Mouse (Mus musculus): ENCODE measurements at regions not wholly inside any gene's neighbourhood (a gene's known extent, or its start where the extent isn't known, plus 50 kb on each side); places are given as distances from the start of the nearest gene placed in this dataset.
"Not testable (repeated sequence)": the region's sequence is repeated elsewhere in the genome, so short reads cannot be mapped to it uniquely, and the experiment has no call there.

- no peaks in the 10 kb centered on the region for H3K9me3 ChIP-seq (replicated peaks; ENCODE audit: control insufficient read depth, low read length)
- no peaks in the 10 kb centered on the region for H3K4me1 ChIP-seq (ENCODE audit: control insufficient read depth, insufficient read depth, low read length)
- 76% methylated on average over 2 of the region's 2 CpGs for WGBS
- DNase-seq (ENCODE audit: low spot score) (no peak), ATAC-seq (no peak)
- no peak overlapping the region for H3K9ac ChIP-seq (ENCODE audit: low read length)
- no peak overlapping the region for H3K4me3 ChIP-seq (ENCODE audit: low read depth, low read length)
- H3K36me3 ChIP-seq (ENCODE audit: control insufficient read depth, insufficient read depth, low read length) = no peaks in the 10 kb centered on the region
- H3K4me2 ChIP-seq (ENCODE audit: low read length) = no peak overlapping the region
- no peak overlapping the region for H3K27ac ChIP-seq (ENCODE audit: low read depth, low read length)
- H3K27me3 ChIP-seq (replicated peaks; ENCODE audit: control insufficient read depth, insufficient read depth, low read length) = no peaks in the 10 kb centered on the region
Measured at GRCm38 (mm10) chr8:37099727-37100126, 106.3 kb downstream of the AI429214 start.

DNA sequence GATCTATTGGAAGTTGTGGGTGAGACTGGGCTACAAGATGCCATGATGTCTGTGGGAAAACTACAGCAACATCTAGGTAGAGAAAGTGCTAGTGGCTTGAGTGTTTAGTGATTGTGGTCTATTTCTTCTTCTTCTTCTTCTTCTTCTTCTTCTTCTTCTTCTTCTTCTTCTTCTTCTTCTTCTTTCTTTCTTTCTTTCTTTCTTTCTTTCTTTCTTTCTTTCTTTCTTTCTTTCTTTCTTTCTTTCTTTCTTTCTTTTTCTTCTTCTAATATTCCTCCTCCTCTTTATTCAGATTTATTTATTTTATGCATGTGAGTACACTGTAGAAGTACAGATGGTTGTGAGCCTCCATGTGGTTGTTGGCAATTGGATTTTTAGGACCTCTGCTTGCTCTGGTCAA is 119.0 kb downstream of the AI429214 start:
- H3K27ac ChIP-seq (ENCODE audit: low read depth, low read length); H3K4me3 ChIP-seq (ENCODE audit: low read depth, low read length); H3K27me3 ChIP-seq (replicated peaks; ENCODE audit: control insufficient read depth, insufficient read depth, low read length); H3K4me2 ChIP-seq (ENCODE audit: low read length); DNase-seq (ENCODE audit: low spot score); ATAC-seq; H3K4me1 ChIP-seq (ENCODE audit: control insufficient read depth, insufficient read depth, low read length); H3K9ac ChIP-seq (ENCODE audit: low read length); H3K36me3 ChIP-seq (ENCODE audit: control insufficient read depth, insufficient read depth, low read length); H3K9me3 ChIP-seq (replicated peaks; ENCODE audit: control insufficient read depth, low read length): not testable (repeated sequence)

GRCm38 (mm10) chr8:37125834-37126233 is 132.4 kb downstream of the AI429214 start:
- no peak for DNase-seq (ENCODE audit: low spot score)
- Histone ChIP-seq H3K9ac (ENCODE audit: low read length) (no peak overlapping the region), H3K4me2 (ENCODE audit: low read length) (no peak overlapping the region), H3K4me3 (ENCODE audit: low read depth, low read length) (no peak overlapping the region), H3K27ac (ENCODE audit: low read depth, low read length) (no peak overlapping the region), H3K4me1 (ENCODE audit: control insufficient read depth, insufficient read depth, low read length) (no peaks in the 10 kb centered on the region), H3K27me3 (replicated peaks; ENCODE audit: control insufficient read depth, insufficient read depth, low read length) (no peaks in the 10 kb centered on the region), H3K36me3 (ENCODE audit: control insufficient read depth, insufficient read depth, low read length) (no peaks in the 10 kb centered on the region), H3K9me3 (replicated peaks; ENCODE audit: control insufficient read depth, low read length) (no peaks in the 10 kb centered on the region)
- ATAC-seq = no peak

- no peak for ATAC-seq
- H3K27me3 ChIP-seq (replicated peaks; ENCODE audit: control insufficient read depth, insufficient read depth, low read length) = no peaks in the 10 kb centered on the region
Measured at GRCm38 (mm10) chr8:37129670-37130069, 136.3 kb downstream of the AI429214 start.

GRCm38 (mm10) chr8:37131988-37132387 is 138.6 kb downstream of the AI429214 start:
- Histone ChIP-seq H3K27ac (ENCODE audit: low read depth, low read length) (no peak overlapping the region), H3K9me3 (replicated peaks; ENCODE audit: control insufficient read depth, low read length) (no peaks in the 10 kb centered on the region), H3K4me1 (ENCODE audit: control insufficient read depth, insufficient read depth, low read length) (no peaks in the 10 kb centered on the region), H3K9ac (ENCODE audit: low read length) (no peak overlapping the region), H3K4me3 (ENCODE audit: low read depth, low read length) (no peak overlapping the region), H3K27me3 (replicated peaks; ENCODE audit: control insufficient read depth, insufficient read depth, low read length) (no peaks in the 10 kb centered on the region), H3K36me3 (ENCODE audit: control insufficient read depth, insufficient read depth, low read length) (no peaks in the 10 kb centered on the region), H3K4me2 (ENCODE audit: low read length) (no peak overlapping the region)
- 17% methylated on average over 4 of the region's 4 CpGs for WGBS
- peak; percentile 42; the same call in 1 of the 2 replicates for ATAC-seq
- DNase-seq (ENCODE audit: low spot score) = peak; percentile 72

More at GRCm38 (mm10) chr8:37129670-37130069, 136.3 kb downstream of the AI429214 start:
- DNase-seq (ENCODE audit: low spot score) = no peak
- H3K9me3 ChIP-seq (replicated peaks; ENCODE audit: control insufficient read depth, low read length) = no peaks in the 10 kb centered on the region
- H3K4me2 ChIP-seq (ENCODE audit: low read length) = no peak overlapping the region
- no peak overlapping the region for H3K9ac ChIP-seq (ENCODE audit: low read length)
- no peaks in the 10 kb centered on the region for H3K4me1 ChIP-seq (ENCODE audit: control insufficient read depth, insufficient read depth, low read length)
- 97% methylated on average over 1 of the region's 1 CpGs for WGBS
- no peak overlapping the region for H3K27ac ChIP-seq (ENCODE audit: low read depth, low read length)
- no peaks in the 10 kb centered on the region for H3K36me3 ChIP-seq (ENCODE audit: control insufficient read depth, insufficient read depth, low read length)
- no peak overlapping the region for H3K4me3 ChIP-seq (ENCODE audit: low read depth, low read length)

DNA sequence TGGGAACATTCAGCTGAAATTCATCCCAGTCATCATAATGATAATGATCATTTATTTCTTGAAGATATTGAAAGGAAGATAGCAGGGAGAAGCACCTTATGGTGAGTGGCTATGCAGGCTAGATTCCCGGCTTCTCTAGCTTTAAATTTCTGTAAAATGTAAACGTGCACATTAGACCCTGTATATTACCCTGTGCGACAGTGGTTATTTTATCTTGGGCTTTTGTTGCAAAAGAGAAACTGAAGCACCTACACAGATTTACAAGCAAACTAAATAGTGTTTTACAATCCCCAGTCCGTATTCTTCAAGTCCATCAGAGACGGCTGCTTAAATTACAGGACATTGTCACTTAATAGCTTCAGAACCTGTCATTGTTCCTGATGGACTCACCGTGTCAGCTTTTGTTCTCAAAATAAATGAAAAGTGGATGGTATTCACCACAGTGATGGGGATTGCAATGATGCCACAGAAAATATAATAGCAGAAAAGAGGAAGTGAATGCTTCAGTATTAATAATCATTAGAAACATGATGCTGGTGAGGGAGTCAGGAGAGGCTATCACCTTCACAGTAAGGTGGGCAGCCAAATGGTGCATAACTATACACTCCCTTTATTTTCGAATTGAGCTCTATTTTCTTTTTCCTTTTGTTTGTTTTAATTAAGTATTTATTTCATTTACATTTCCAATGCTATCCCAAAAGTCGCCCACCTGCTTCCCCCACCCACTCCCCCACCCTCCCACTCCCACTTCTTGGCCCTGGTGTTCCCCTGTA is 141.0 kb downstream of the AI429214 start:
- ATAC-seq = no peak
- Histone ChIP-seq H3K36me3 (ENCODE audit: control insufficient read depth, insufficient read depth, low read length) (no peaks in the 10 kb centered on the region), H3K4me3 (ENCODE audit: low read depth, low read length) (no peak overlapping the region)

GRCm38 (mm10) chr8:37150286-37150685 is 156.9 kb downstream of the AI429214 start:
- WGBS = 75% methylated on average over 1 of the region's 1 CpGs
- H3K9ac ChIP-seq (ENCODE audit: low read length) = no peak overlapping the region
- H3K36me3 ChIP-seq (ENCODE audit: control insufficient read depth, insufficient read depth, low read length) = no peaks in the 10 kb centered on the region
- DNase-seq (ENCODE audit: low spot score) = no peak
- H3K4me1 ChIP-seq (ENCODE audit: control insufficient read depth, insufficient read depth, low read length) = no peaks in the 10 kb centered on the region
- H3K4me2 ChIP-seq (ENCODE audit: low read length) = no peak overlapping the region
- H3K27me3 ChIP-seq (replicated peaks; ENCODE audit: control insufficient read depth, insufficient read depth, low read length) = no peaks in the 10 kb centered on the region
- no peak overlapping the region for H3K27ac ChIP-seq (ENCODE audit: low read depth, low read length)
- no peaks in the 10 kb centered on the region for H3K9me3 ChIP-seq (replicated peaks; ENCODE audit: control insufficient read depth, low read length)
- ATAC-seq = no peak
- no peak overlapping the region for H3K4me3 ChIP-seq (ENCODE audit: low read depth, low read length)

More for the DNA sequence above, 141.0 kb downstream of the AI429214 start:
- no peak overlapping the region for H3K4me2 ChIP-seq (ENCODE audit: low read length)
- WGBS = 73% methylated on average over 8 of the region's 8 CpGs
- no peaks in the 10 kb centered on the region for H3K9me3 ChIP-seq (replicated peaks; ENCODE audit: control insufficient read depth, low read length)
- no peak overlapping the region for H3K27ac ChIP-seq (ENCODE audit: low read depth, low read length)
- H3K9ac ChIP-seq (ENCODE audit: low read length) = no peak overlapping the region
- no peaks in the 10 kb centered on the region for H3K27me3 ChIP-seq (replicated peaks; ENCODE audit: control insufficient read depth, insufficient read depth, low read length)
- H3K4me1 ChIP-seq (ENCODE audit: control insufficient read depth, insufficient read depth, low read length) = no peaks in the 10 kb centered on the region
- DNase-seq (ENCODE audit: low spot score) = no peak

GRCm38 (mm10) chr8:37154361-37154760 is 161.0 kb downstream of the AI429214 start:
- H3K27ac ChIP-seq (ENCODE audit: low read depth, low read length) = no peak overlapping the region
- DNase-seq (ENCODE audit: low spot score) = no peak
- no peak overlapping the region for H3K4me3 ChIP-seq (ENCODE audit: low read depth, low read length)
- no peaks in the 10 kb centered on the region for H3K4me1 ChIP-seq (ENCODE audit: control insufficient read depth, insufficient read depth, low read length)
- H3K9ac ChIP-seq (ENCODE audit: low read length) = no peak overlapping the region
- H3K4me2 ChIP-seq (ENCODE audit: low read length) = no peak overlapping the region
- ATAC-seq = no peak
- H3K9me3 ChIP-seq (replicated peaks; ENCODE audit: control insufficient read depth, low read length) = no peaks in the 10 kb centered on the region
- no peaks in the 10 kb centered on the region for H3K27me3 ChIP-seq (replicated peaks; ENCODE audit: control insufficient read depth, insufficient read depth, low read length)
- H3K36me3 ChIP-seq (ENCODE audit: control insufficient read depth, insufficient read depth, low read length) = no peaks in the 10 kb centered on the region
- 85% methylated on average over 7 of the region's 7 CpGs for WGBS

DNA sequence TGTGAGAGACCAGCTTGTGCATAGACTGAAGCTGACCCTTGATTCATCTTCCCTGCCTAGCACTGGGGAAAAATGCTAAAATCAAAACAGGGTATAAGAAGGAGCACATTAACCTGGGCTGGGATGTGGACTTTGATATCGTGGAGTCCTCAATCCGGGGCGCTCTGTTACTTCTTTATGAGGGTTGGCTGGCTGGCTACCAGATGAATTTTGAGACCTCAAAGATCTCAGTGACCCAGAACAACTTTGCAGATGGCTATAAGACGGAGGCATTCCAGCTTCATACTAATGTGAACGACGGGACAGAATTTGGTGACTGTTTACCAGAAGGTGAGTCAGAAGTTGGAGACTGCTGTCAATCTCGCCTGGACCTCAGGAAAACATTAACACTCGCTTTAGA is 161.5 kb downstream of the AI429214 start:
- ATAC-seq = no peak

More for the DNA sequence above, 161.5 kb downstream of the AI429214 start:
- Histone ChIP-seq H3K4me2 (ENCODE audit: low read length) (no peak overlapping the region), H3K9ac (ENCODE audit: low read length) (no peak overlapping the region), H3K36me3 (ENCODE audit: control insufficient read depth, insufficient read depth, low read length) (no peaks in the 10 kb centered on the region), H3K27ac (ENCODE audit: low read depth, low read length) (no peak overlapping the region), H3K4me1 (ENCODE audit: control insufficient read depth, insufficient read depth, low read length) (no peaks in the 10 kb centered on the region), H3K4me3 (ENCODE audit: low read depth, low read length) (no peak overlapping the region), H3K9me3 (replicated peaks; ENCODE audit: control insufficient read depth, low read length) (no peaks in the 10 kb centered on the region), H3K27me3 (replicated peaks; ENCODE audit: control insufficient read depth, insufficient read depth, low read length) (no peaks in the 10 kb centered on the region)
- DNase-seq (ENCODE audit: low spot score) = no peak
- WGBS = 95% methylated on average over 8 of the region's 8 CpGs

All from forebrain, embryonic 14.5 days (tissue).